Mouse (Mus musculus) kidney, postnatal 10 days (tissue): Measurements from ENCODE around the gene Trim40.

Source experiments
- DNase-seq: peaks from one replicate; pipeline ENCODE4 v3.0.0; 2021; ENCODE audit warnings: mixed read lengths

The Trim40 gene

GRCm38 (mm10) chr17:36839001-36839400 is 50.9 kb downstream of the Trim40 start:
- DNase-seq, result no peak

- peak; percentile 98 for DNase-seq
These were observed 52.9 kb downstream of the Trim40 start, which contains the start of gene Trim26 for GRCm38 (mm10) chr17:36836874-36837647. Trim26 (plus strand) TSS chr17:36837134.

- no peak for DNase-seq
These were observed 53.5 kb downstream of the Trim40 start for GRCm38 (mm10) chr17:36836427-36836812.

- DNase-seq, result peak; percentile 83
These were observed 54.1 kb downstream of the Trim40 start for GRCm38 (mm10) chr17:36835591-36836426.

GRCm38 (mm10) chr17:36832694-36833093 is 57.2 kb downstream of the Trim40 start:
- DNase-seq, result no peak
